Mouse (Mus musculus): ENCODE measurements around the gene C130050O18Rik. TPM values are rescaled to one million over a fixed set of nuclear protein-coding genes. Genes with fewer than 3 reads are reported as not detected.

The C130050O18Rik gene
- polyA plus RNA-seq, 1 experiment from 2014 or later, result 0.92 TPM

DNA sequence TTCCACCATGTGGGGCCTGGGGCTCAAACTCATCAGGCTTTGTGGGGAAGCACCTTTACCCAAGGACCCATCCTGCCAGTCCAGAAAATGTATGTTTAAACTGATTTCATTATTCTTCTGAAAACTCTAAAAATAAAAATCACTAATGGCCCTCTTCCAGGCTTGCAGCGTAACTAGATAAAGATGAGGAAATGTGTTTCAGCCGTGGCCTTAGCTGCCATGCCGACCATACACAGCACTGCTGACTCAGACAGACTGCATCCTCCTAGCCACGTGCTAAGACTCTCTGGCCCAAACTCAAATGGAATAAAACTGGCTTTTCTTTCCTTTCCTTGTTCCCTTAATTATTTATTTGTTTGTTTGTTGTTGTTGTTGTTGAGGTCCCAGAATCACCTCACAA lies 59.8 kb downstream of the C130050O18Rik start:
- H3K4me2 ChIP-seq (replicated peaks; ENCODE audit: low read depth, low read length), result no peak overlapping the region
- no peaks in the 10 kb centered on the region for H3K27me3 ChIP-seq (ENCODE audit: insufficient read depth, low read length)
- WGBS, result 73% methylated on average over 4 of the region's 4 CpGs
- H3K4me1 ChIP-seq (ENCODE audit: insufficient read depth, low read length), result no peaks in the 10 kb centered on the region
- no peak overlapping the region for H3K27ac ChIP-seq (ENCODE audit: low read length)
- no peak overlapping the region for H3K4me3 ChIP-seq (ENCODE audit: low read length)
- no peaks in the 10 kb centered on the region for H3K9me3 ChIP-seq (ENCODE audit: low read length)
- H3K36me3 ChIP-seq (ENCODE audit: insufficient read depth, low read length), result no peaks in the 10 kb centered on the region
- ATAC-seq (ENCODE audit: low FRiP score, low TSS enrichment), result no peak
- H3K9ac ChIP-seq (replicated peaks; ENCODE audit: low read length), result no peak overlapping the region

MicroRNA genes within 50 kb of the gene (microRNA counts, 519-probe panel; counts per million panel counts)
- microRNA mmu-miR-339-3p (104 counts per million, percentile 35 among the panel's probes with 10 or more counts), microRNA mmu-miR-339-5p (104 counts per million, percentile 35 among the panel's probes with 10 or more counts)

Small RNA genes within 50 kb of the gene (microRNA-seq; reads per million reads assigned to microRNA genes)
- 411 reads per million, percentile 73 among the genes with 10 or more reads in this experiment for gene Mir339

Other genes with a start within 250 kb of the C130050O18Rik start
- gene Sun1, start 204.6 kb upstream of the C130050O18Rik start, polyA plus RNA-seq (2015; fragmentation: Nextera tagmentation; extraction: Ambion mirVana), result 62.0 and 62.8 TPM in 2 replicates
- 148 and 161 TPM in 2 replicates for gene Get4, start 153.0 kb upstream of the C130050O18Rik start, polyA plus RNA-seq (2015; fragmentation: Nextera tagmentation; extraction: Ambion mirVana)
- 1.1 and 1.7 TPM in 2 replicates for gene Adap1, start 79.7 kb upstream of the C130050O18Rik start, polyA plus RNA-seq (2015; fragmentation: Nextera tagmentation; extraction: Ambion mirVana)
- gene Cox19, start 53.9 kb upstream of the C130050O18Rik start, polyA plus RNA-seq (2015; fragmentation: Nextera tagmentation; extraction: Ambion mirVana), result 99.3 and 104 TPM in 2 replicates
- gene Cyp2w1, start 52.7 kb upstream of the C130050O18Rik start, polyA plus RNA-seq (2015; fragmentation: Nextera tagmentation; extraction: Ambion mirVana), result not detected in 2 replicates
- gene Gpr146, start 27.6 kb upstream of the C130050O18Rik start, polyA plus RNA-seq (2015; fragmentation: Nextera tagmentation; extraction: Ambion mirVana), result 6.6 and 6.7 TPM in 2 replicates
- gene Gper1, start 17.9 kb downstream of the C130050O18Rik start, polyA plus RNA-seq (2015; fragmentation: Nextera tagmentation; extraction: Ambion mirVana), result 6.8 and 8.0 TPM in 2 replicates
- gene 3110082I17Rik, start 55.2 kb downstream of the C130050O18Rik start, polyA plus RNA-seq (2015; fragmentation: Nextera tagmentation; extraction: Ambion mirVana), result 44.1 and 46.1 TPM in 2 replicates
- 10.8 and 13.5 TPM in 2 replicates for gene Zfand2a, start 79.3 kb downstream of the C130050O18Rik start, polyA plus RNA-seq (2015; fragmentation: Nextera tagmentation; extraction: Ambion mirVana)
- 52.8 and 65.4 TPM in 2 replicates for gene Uncx, start 138.2 kb downstream of the C130050O18Rik start, polyA plus RNA-seq (2015; fragmentation: Nextera tagmentation; extraction: Ambion mirVana)